Mouse (Mus musculus): ENCODE data around the gene Cd300ld2. TPM values are rescaled to one million over a fixed set of nuclear protein-coding genes. Genes with fewer than 3 reads are reported as not detected.

Cd300ld2 gene
- polyA plus RNA-seq, 1 experiment from 2014 or later: not detected

DNA sequence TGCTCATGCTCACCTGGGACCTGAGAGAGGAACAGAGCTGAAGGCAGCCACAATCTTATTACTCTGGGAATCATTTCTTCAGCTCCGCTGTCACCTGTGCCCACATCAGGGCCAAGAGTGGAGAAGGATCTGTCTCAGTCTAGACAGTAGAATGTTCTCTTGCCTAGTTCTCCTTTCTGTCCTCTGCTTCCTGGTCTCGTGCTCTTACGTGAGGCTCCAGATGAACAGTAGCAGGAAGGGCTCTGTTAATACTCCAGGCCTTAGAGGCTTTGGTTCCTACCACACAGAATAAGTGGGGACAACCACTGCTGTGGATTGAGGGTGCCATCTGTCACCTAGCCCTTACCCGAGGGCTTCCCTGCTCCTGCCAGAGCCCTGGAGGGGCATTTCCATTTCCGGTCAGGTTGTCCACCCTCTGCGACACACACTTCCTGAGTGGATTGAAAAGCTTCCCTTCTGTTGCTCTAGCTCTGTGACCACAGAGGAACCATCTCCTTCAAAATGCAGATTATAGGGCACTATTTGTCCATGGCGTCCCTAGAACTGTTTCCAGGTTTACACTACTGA, 14.4 kb downstream of the Cd300ld2 start, which contains the start of gene Cd300c2:
TSS of gene Cd300c2 (minus strand) at position 407 of the 567 bp plus-strand sequence.
- Histone ChIP-seq H3K9me3 (replicated peaks) (no peaks in the 10 kb centered on the region), H3K4me3 (no peak within 1 kb of the TSS), H3K27ac (no peak within 1 kb of the TSS), H3K4me1 (no peaks in the 10 kb centered on the region), H3K36me3 (ENCODE audit: poor library complexity, severe bottlenecking) (no peaks in the 10 kb centered on the region), H3K27me3 (no peaks in the 10 kb centered on the region), H3K9ac (no peak within 1 kb of the TSS), H3K4me2 (no peak within 1 kb of the TSS)
- WGBS: 94% methylated on average over 7 of the region's 7 CpGs
- ATAC-seq: no peak

- Histone ChIP-seq H3K9me3 (replicated peaks) (no peaks in the 10 kb centered on the region), H3K4me3 (no peak within 1 kb of the TSS), H3K9ac (no peak within 1 kb of the TSS; the same call in 1 of the 2 replicates), H3K27me3 (no peaks in the 10 kb centered on the region), H3K27ac (no peak within 1 kb of the TSS), H3K4me2 (no peak within 1 kb of the TSS), H3K4me1 (no peaks in the 10 kb centered on the region), H3K36me3 (ENCODE audit: poor library complexity, severe bottlenecking) (no peaks in the 10 kb centered on the region)
- WGBS: 86% methylated on average over 4 of the region's 4 CpGs
- no peak for ATAC-seq
Observed at GRCm38 (mm10) chr11:114989793-114990192, 26.2 kb downstream of the Cd300ld2 start, which contains the start of gene Cd300ld. TSS of gene Cd300ld (minus strand) at chr11:114989922.

- Histone ChIP-seq H3K27me3 (no peaks in the 10 kb centered on the region), H3K9ac (no peak overlapping the region), H3K9me3 (replicated peaks) (peaks cover 24% of the 10 kb centered on the region), H3K4me3 (no peak overlapping the region), H3K4me2 (no peak overlapping the region), H3K4me1 (no peaks in the 10 kb centered on the region), H3K27ac (no peak overlapping the region), H3K36me3 (ENCODE audit: poor library complexity, severe bottlenecking) (no peaks in the 10 kb centered on the region)
- 74% methylated on average over 4 of the region's 4 CpGs for WGBS
- no peak for ATAC-seq
Observed at GRCm38 (mm10) chr11:114981866-114982265, 34.1 kb downstream of the Cd300ld2 start.

GRCm38 (mm10) chr11:114972726-114973125, 43.3 kb downstream of the Cd300ld2 start:
- Histone ChIP-seq H3K9me3 (replicated peaks) (peaks cover 18% of the 10 kb centered on the region), H3K4me3 (no peak overlapping the region), H3K4me2 (no peak overlapping the region), H3K27me3 (no peaks in the 10 kb centered on the region), H3K9ac (no peak overlapping the region), H3K36me3 (ENCODE audit: poor library complexity, severe bottlenecking) (no peaks in the 10 kb centered on the region), H3K27ac (no peak overlapping the region), H3K4me1 (no peaks in the 10 kb centered on the region)
- 83% methylated on average over 10 of the region's 10 CpGs for WGBS
- ATAC-seq: no peak

GRCm38 (mm10) chr11:114968752-114969207, 47.2 kb downstream of the Cd300ld2 start, which contains the start of gene Cd300c:
TSS of gene Cd300c (minus strand) at chr11:114969157.
- 87% methylated on average over 9 of the region's 9 CpGs for WGBS

DNA sequence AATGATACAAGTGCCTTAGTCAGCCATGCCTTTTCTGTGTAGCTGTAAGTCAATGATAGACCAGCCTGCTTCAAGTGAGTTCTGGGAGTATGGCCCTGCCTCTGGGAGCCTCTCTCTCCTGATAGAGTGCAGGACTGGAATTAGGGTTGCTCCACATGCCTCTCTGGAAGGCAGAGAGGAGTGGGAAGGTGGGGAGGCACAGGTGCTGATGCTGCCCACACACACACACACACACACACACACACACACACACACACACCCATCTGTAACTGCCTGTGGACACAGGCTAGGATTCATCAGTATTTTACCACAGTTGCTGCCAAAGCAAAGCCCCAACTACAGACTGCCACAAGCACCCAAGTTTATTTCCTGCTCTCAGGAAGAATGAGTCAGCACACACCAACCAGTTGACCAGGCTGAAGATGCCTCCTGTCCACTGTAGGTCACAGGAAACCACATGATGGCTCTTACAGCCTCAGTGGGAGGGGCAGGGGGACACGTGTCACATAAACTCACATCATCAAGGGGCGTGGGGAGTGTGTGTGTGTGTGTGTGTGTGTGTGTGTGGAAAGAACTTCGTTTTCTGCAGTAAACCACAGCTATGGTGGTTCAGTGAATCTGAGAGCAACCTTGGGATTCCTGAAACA, 50.7 kb downstream of the Cd300ld2 start:
- Histone ChIP-seq H3K9ac (no peak overlapping the region), H3K36me3 (ENCODE audit: poor library complexity, severe bottlenecking) (no peaks in the 10 kb centered on the region), H3K27me3 (no peaks in the 10 kb centered on the region), H3K4me2 (no peak overlapping the region), H3K27ac (no peak overlapping the region), H3K4me3 (no peak overlapping the region), H3K9me3 (replicated peaks) (no peaks in the 10 kb centered on the region), H3K4me1 (no peaks in the 10 kb centered on the region)
- no peak for ATAC-seq
- WGBS: 69% methylated on average over 3 of the region's 3 CpGs

More at GRCm38 (mm10) chr11:114968752-114969207, 47.2 kb downstream of the Cd300ld2 start, which contains the start of gene Cd300c:
- Histone ChIP-seq H3K27me3 (no peaks in the 10 kb centered on the region), H3K4me3 (no peak within 1 kb of the TSS), H3K9me3 (replicated peaks) (peaks cover 4% of the 10 kb centered on the region; the same call in 1 of the 2 replicates), H3K36me3 (ENCODE audit: poor library complexity, severe bottlenecking) (no peaks in the 10 kb centered on the region), H3K9ac (no peak within 1 kb of the TSS), H3K4me1 (no peaks in the 10 kb centered on the region), H3K4me2 (no peak within 1 kb of the TSS), H3K27ac (no peak within 1 kb of the TSS)
- no peak for ATAC-seq

DNA sequence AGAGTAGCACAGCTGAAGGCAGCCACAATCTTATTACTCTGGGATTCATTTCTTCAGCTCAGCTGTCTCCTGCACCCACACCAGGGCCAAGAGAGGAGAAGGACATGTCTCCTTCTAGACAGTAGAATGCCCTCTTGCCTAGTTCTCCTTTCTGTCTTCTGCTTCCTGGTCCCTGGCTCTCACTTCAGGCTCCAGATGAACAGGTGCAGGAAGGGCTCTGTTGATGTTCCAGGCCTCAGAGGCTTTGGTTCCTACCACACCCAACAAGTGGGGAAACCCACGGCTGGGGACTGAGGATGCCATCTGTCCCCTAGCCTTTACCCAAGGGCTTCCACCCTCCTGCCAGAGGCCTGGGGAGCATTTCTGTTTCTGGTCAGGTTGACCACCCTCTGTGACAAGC, 55.6 kb downstream of the Cd300ld2 start:
- no peaks in the 10 kb centered on the region for H3K4me1 ChIP-seq
- no peak overlapping the region for H3K9ac ChIP-seq
- H3K4me2 ChIP-seq: no peak overlapping the region
- no peaks in the 10 kb centered on the region for H3K36me3 ChIP-seq (ENCODE audit: poor library complexity, severe bottlenecking)
- H3K9me3 ChIP-seq (replicated peaks): no peaks in the 10 kb centered on the region
- H3K4me3 ChIP-seq: no peak overlapping the region
- no peak overlapping the region for H3K27ac ChIP-seq
- 83% methylated on average over 1 of the region's 1 CpGs for WGBS
- ATAC-seq: no peak
- H3K27me3 ChIP-seq: no peaks in the 10 kb centered on the region

Other genes starting within 250 kb of the Cd300ld2 start
- gene Btbd17, start 220.2 kb downstream of the Cd300ld2 start, polyA plus RNA-seq (2015; fragmentation: Nextera tagmentation; extraction: Ambion mirVana): 25.8 and 27.1 TPM in 2 replicates
- not detected in 2 replicates for gene Gpr142, start 217.3 kb downstream of the Cd300ld2 start, polyA plus RNA-seq (2015; fragmentation: Nextera tagmentation; extraction: Ambion mirVana)
- 4.6 and 5.0 TPM in 2 replicates for gene Gprc5c, start 165.0 kb downstream of the Cd300ld2 start, polyA plus RNA-seq (2015; fragmentation: Nextera tagmentation; extraction: Ambion mirVana)
- 0.49 TPM in 2 replicates for gene Cd300a, start 126.2 kb downstream of the Cd300ld2 start, polyA plus RNA-seq (2015; fragmentation: Nextera tagmentation; extraction: Ambion mirVana)
- gene Cd300lb, start 81.8 kb downstream of the Cd300ld2 start, polyA plus RNA-seq (2015; fragmentation: Nextera tagmentation; extraction: Ambion mirVana): 0.08 TPM in 1 of 2 replicates, not detected in the other
- gene Cd300c, start 47.0 kb downstream of the Cd300ld2 start, polyA plus RNA-seq (2015; fragmentation: Nextera tagmentation; extraction: Ambion mirVana): not detected in 2 replicates
- not detected in 2 replicates for gene Cd300ld, start 26.3 kb downstream of the Cd300ld2 start, polyA plus RNA-seq (2015; fragmentation: Nextera tagmentation; extraction: Ambion mirVana)
- gene Cd300c2, start 14.3 kb downstream of the Cd300ld2 start, polyA plus RNA-seq (2015; fragmentation: Nextera tagmentation; extraction: Ambion mirVana): 0.49 and 0.73 TPM in 2 replicates
- gene Cd300ld4, start 10.8 kb upstream of the Cd300ld2 start, polyA plus RNA-seq (2015; fragmentation: Nextera tagmentation; extraction: Ambion mirVana): not detected in 2 replicates
- gene Cd300ld5, start 21.6 kb upstream of the Cd300ld2 start, polyA plus RNA-seq (2015; fragmentation: Nextera tagmentation; extraction: Ambion mirVana): not detected in 2 replicates
- not detected in 2 replicates for gene Cd300ld3, start 32.2 kb upstream of the Cd300ld2 start, polyA plus RNA-seq (2015; fragmentation: Nextera tagmentation; extraction: Ambion mirVana)
- not detected in 2 replicates for gene Cd300e, start 46.0 kb upstream of the Cd300ld2 start, polyA plus RNA-seq (2015; fragmentation: Nextera tagmentation; extraction: Ambion mirVana)
- gene Rab37, start 75.2 kb upstream of the Cd300ld2 start, polyA plus RNA-seq (2015; fragmentation: Nextera tagmentation; extraction: Ambion mirVana): 0.60 and 0.76 TPM in 2 replicates
- 0.11 TPM in 1 of 2 replicates, not detected in the other for gene Cd300lf, start 117.8 kb upstream of the Cd300ld2 start, polyA plus RNA-seq (2015; fragmentation: Nextera tagmentation; extraction: Ambion mirVana)
- 28.8 TPM in 2 replicates for gene Slc9a3r1, start 147.1 kb upstream of the Cd300ld2 start, polyA plus RNA-seq (2015; fragmentation: Nextera tagmentation; extraction: Ambion mirVana)
- gene Tmem104, start 171.3 kb upstream of the Cd300ld2 start, polyA plus RNA-seq (2015; fragmentation: Nextera tagmentation; extraction: Ambion mirVana): 7.8 and 9.2 TPM in 2 replicates
- 18.2 and 20.3 TPM in 2 replicates for gene Nat9, start 171.7 kb upstream of the Cd300ld2 start, polyA plus RNA-seq (2015; fragmentation: Nextera tagmentation; extraction: Ambion mirVana)